Mouse (Mus musculus): ENCODE measurements around the gene Gm11020.
A peak's percentile ranks its signal among the peaks of the same experiment; 100 is the strongest.

- TF ChIP-seq POLR2A (IDR thresholded peaks at IDR 0.05; ENCODE audit: extremely low read depth, insufficient read depth, low read length) (no peak), CTCF (IDR thresholded peaks at IDR 0.05; ENCODE audit: extremely low read depth, insufficient read depth, low read length) (peak; percentile 32; the same call in 1 of the 2 replicates)
Measured at GRCm38 (mm10) chr8:104353186-104353585, 31.8 kb downstream of the Gm11020 start.

All from cortical plate, adult 2 months (tissue).